Mouse (Mus musculus) 3T3-L1 (cell line): Measurements from ENCODE around the gene Utrn.

ENCODE experiments used
- DNase-seq: peaks from one replicate; pipeline ENCODE4 v3.0.0-alpha.2; 2015; ENCODE audit warnings: low read depth, low spot score

Gene Utrn

GRCm38 (mm10) chr10:12547037-12547625, 322.0 kb downstream of the Utrn start:
- DNase-seq: no peak

GRCm38 (mm10) chr10:12545440-12545839, 323.7 kb downstream of the Utrn start:
- DNase-seq: no peak

- DNase-seq: no peak
Measured at GRCm38 (mm10) chr10:12541757-12542156, 327.4 kb downstream of the Utrn start.

- DNase-seq: peak; percentile 32
Measured at GRCm38 (mm10) chr10:12535272-12535671, 333.9 kb downstream of the Utrn start.

- DNase-seq: no peak
Measured at GRCm38 (mm10) chr10:12534801-12535200, 334.4 kb downstream of the Utrn start.

- no peak for DNase-seq
Measured at GRCm38 (mm10) chr10:12534301-12534700, 334.9 kb downstream of the Utrn start.

GRCm38 (mm10) chr10:12522078-12522477, 347.1 kb downstream of the Utrn start:
- DNase-seq: no peak

GRCm38 (mm10) chr10:12518162-12518561, 351.0 kb downstream of the Utrn start:
- no peak for DNase-seq

GRCm38 (mm10) chr10:12505568-12505967, 363.6 kb downstream of the Utrn start:
- no peak for DNase-seq

GRCm38 (mm10) chr10:12500489-12500888, 368.7 kb downstream of the Utrn start:
- no peak for DNase-seq

GRCm38 (mm10) chr10:12497555-12497954, 371.6 kb downstream of the Utrn start:
- no peak for DNase-seq

- no peak for DNase-seq
Measured at GRCm38 (mm10) chr10:12489551-12490177, 379.5 kb downstream of the Utrn start.

- DNase-seq: no peak
Measured at GRCm38 (mm10) chr10:12488518-12488917, 380.6 kb downstream of the Utrn start.

GRCm38 (mm10) chr10:12488117-12488516, 381.0 kb downstream of the Utrn start:
- DNase-seq: no peak

- DNase-seq: no peak
Measured at GRCm38 (mm10) chr10:12483494-12483893, 385.7 kb downstream of the Utrn start.

- no peak for DNase-seq
Measured at GRCm38 (mm10) chr10:12482975-12483374, 386.2 kb downstream of the Utrn start.

GRCm38 (mm10) chr10:12474850-12475621, 394.1 kb downstream of the Utrn start:
- DNase-seq: no peak

GRCm38 (mm10) chr10:12469391-12470057, 399.6 kb downstream of the Utrn start:
- DNase-seq: no peak

GRCm38 (mm10) chr10:12467544-12467943, 401.6 kb downstream of the Utrn start:
- DNase-seq: peak; percentile 3

GRCm38 (mm10) chr10:12460945-12461344, 408.2 kb downstream of the Utrn start:
- no peak for DNase-seq

GRCm38 (mm10) chr10:12456867-12457266, 412.3 kb downstream of the Utrn start:
- no peak for DNase-seq

- DNase-seq: peak; percentile 59
Measured at GRCm38 (mm10) chr10:12452641-12453040, 416.5 kb downstream of the Utrn start.
